Mouse (Mus musculus) frontal cortex, postnatal 10 days (tissue): Measurements from ENCODE around the gene Dcun1d4.
"Not testable (repeated sequence)": the region's sequence is repeated elsewhere in the genome, so short reads cannot be mapped to it uniquely, and the experiment has no call there.

Source experiments
- DNase-seq, 2 experiments: peaks; one replicate each; pipeline ENCODE4 v3.0.0; 2022; ENCODE audit warnings: low spot score in 2 of 2, mixed read lengths in 1 of 2

The Dcun1d4 gene

GRCm38 (mm10) chr5:73545641-73546040 lies 64.8 kb downstream of the Dcun1d4 start:
- no peak for DNase-seq

- no peak for DNase-seq
Measured at GRCm38 (mm10) chr5:73547252-73547651, 66.5 kb downstream of the Dcun1d4 start.

- DNase-seq, result no peak
Measured at GRCm38 (mm10) chr5:73548237-73548636, 67.4 kb downstream of the Dcun1d4 start.

GRCm38 (mm10) chr5:73548838-73549237 lies 68.0 kb downstream of the Dcun1d4 start:
- DNase-seq, result no peak

GRCm38 (mm10) chr5:73551836-73552235 lies 71.0 kb downstream of the Dcun1d4 start:
- DNase-seq, result no peak

GRCm38 (mm10) chr5:73553903-73554302 lies 73.1 kb downstream of the Dcun1d4 start:
- no peak for DNase-seq

GRCm38 (mm10) chr5:73555096-73555852 lies 74.5 kb downstream of the Dcun1d4 start:
- DNase-seq, result no peak

- no peak for DNase-seq
Measured at GRCm38 (mm10) chr5:73556733-73557425, 76.1 kb downstream of the Dcun1d4 start.

GRCm38 (mm10) chr5:73558756-73559155 lies 78.0 kb downstream of the Dcun1d4 start:
- DNase-seq, result no peak

- no peak for DNase-seq
Measured at GRCm38 (mm10) chr5:73564038-73564437, 83.2 kb downstream of the Dcun1d4 start.

GRCm38 (mm10) chr5:73566119-73566518 lies 85.3 kb downstream of the Dcun1d4 start:
- DNase-seq, result no peak

GRCm38 (mm10) chr5:73566892-73567291 lies 86.1 kb downstream of the Dcun1d4 start:
- no peak for DNase-seq

GRCm38 (mm10) chr5:73569181-73569580 lies 88.4 kb downstream of the Dcun1d4 start:
- no peak for DNase-seq

GRCm38 (mm10) chr5:73571395-73572156 lies 90.8 kb downstream of the Dcun1d4 start:
- no peak for DNase-seq

GRCm38 (mm10) chr5:73572846-73573245 lies 92.0 kb downstream of the Dcun1d4 start:
- DNase-seq, result no peak

GRCm38 (mm10) chr5:73573789-73574188 lies 93.0 kb downstream of the Dcun1d4 start:
- DNase-seq, result no peak

GRCm38 (mm10) chr5:73574616-73575015 lies 93.8 kb downstream of the Dcun1d4 start:
- no peak for DNase-seq

GRCm38 (mm10) chr5:73576708-73577107 lies 95.9 kb downstream of the Dcun1d4 start:
- peak; percentile 25 to 45 for DNase-seq

- no peak for DNase-seq
Measured at GRCm38 (mm10) chr5:73578131-73578530, 97.3 kb downstream of the Dcun1d4 start.

- DNase-seq, result not testable (repeated sequence)
Measured at GRCm38 (mm10) chr5:73584011-73584410, 103.2 kb downstream of the Dcun1d4 start.

GRCm38 (mm10) chr5:73585212-73586115 lies 104.7 kb downstream of the Dcun1d4 start:
- DNase-seq, result no peak
